Mouse (Mus musculus) midbrain, embryonic 12.5 days (tissue): ENCODE measurements at regions not wholly inside any gene's neighbourhood (a gene's known extent, or its start where the extent isn't known, plus 50 kb on each side); places are given as distances from the start of the nearest gene placed in this dataset.

Experiments
- ATAC-seq: fragments of 200-750 bp; cut with Nextera tagmentation; 2 replicates; pipeline ENCODE4 v1.8.0; 2017; ENCODE audit warnings: low read depth, moderate TSS enrichment, moderate library complexity; ENCODE audit not compliant: low FRiP score
- H3K27ac ChIP-seq: fragments of 300-500 bp; sonication (generic); replicated peaks from 2 replicates; pipeline ENCODE4 v1.5.1; 2016; ENCODE audit warnings: mild to moderate bottlenecking
- H3K27me3 ChIP-seq: fragments of 300-500 bp; sonication (generic); 2 replicates; pipeline ENCODE4 v1.6.1; 2016; ENCODE audit warnings: mild to moderate bottlenecking
- H3K36me3 ChIP-seq: fragments of 300-500 bp; sonication (generic); 2 replicates; pipeline ENCODE4 v1.6.1; 2016
- H3K4me1 ChIP-seq: fragments of 300-500 bp; sonication (generic); 2 replicates; pipeline ENCODE4 v1.6.1; 2016
- H3K4me2 ChIP-seq: fragments of 300-500 bp; sonication (generic); replicated peaks from 2 replicates; pipeline ENCODE4 v1.6.1; 2016; ENCODE audit warnings: mild to moderate bottlenecking, moderate library complexity
- H3K4me3 ChIP-seq: fragments of 300-500 bp; sonication (generic); 2 replicates; pipeline ENCODE4 v1.5.1; 2016; ENCODE audit warnings: mild to moderate bottlenecking
- H3K9ac ChIP-seq: fragments of 300-500 bp; sonication (generic); replicated peaks from 2 replicates; pipeline ENCODE4 v1.6.1; 2016; ENCODE audit warnings: mild to moderate bottlenecking, moderate library complexity
- H3K9me3 ChIP-seq: fragments of 300-500 bp; sonication (generic); 2 replicates; pipeline ENCODE4 v1.6.1; 2016; ENCODE audit warnings: mild to moderate bottlenecking
- WGBS: fragments of 180-500 bp; shearing (Covaris S2); methylation state at CpG from one replicate; pipeline ENCODE4 v1.1.7; 2016; 5-methylcytosine and 5-hydroxymethylcytosine counted together

- H3K27me3 ChIP-seq = no peaks in the 10 kb centered on the region
- no peaks in the 10 kb centered on the region for H3K36me3 ChIP-seq
- WGBS = 48% methylated on average over 2 of the region's 2 CpGs
- H3K9me3 ChIP-seq = no peaks in the 10 kb centered on the region
- no peak for ATAC-seq
- H3K4me1 ChIP-seq = no peaks in the 10 kb centered on the region
- H3K4me2 ChIP-seq = no peak overlapping the region
- no peak overlapping the region for H3K4me3 ChIP-seq
- H3K9ac ChIP-seq = no peak overlapping the region
- H3K27ac ChIP-seq = no peak overlapping the region
Measured at GRCm38 (mm10) chr13:69955503-69955902, 153.3 kb downstream of the Med10 start.

GRCm38 (mm10) chr13:69963944-69964343 is 161.7 kb downstream of the Med10 start:
- no peak for ATAC-seq
- no peaks in the 10 kb centered on the region for H3K9me3 ChIP-seq
- WGBS = 54% methylated on average over 8 of the region's 8 CpGs
- no peak overlapping the region for H3K27ac ChIP-seq
- no peak overlapping the region for H3K4me3 ChIP-seq
- no peak overlapping the region for H3K9ac ChIP-seq
- no peak overlapping the region for H3K4me2 ChIP-seq
- H3K4me1 ChIP-seq = peaks cover 8% of the 10 kb centered on the region
- no peaks in the 10 kb centered on the region for H3K27me3 ChIP-seq
- no peaks in the 10 kb centered on the region for H3K36me3 ChIP-seq

DNA sequence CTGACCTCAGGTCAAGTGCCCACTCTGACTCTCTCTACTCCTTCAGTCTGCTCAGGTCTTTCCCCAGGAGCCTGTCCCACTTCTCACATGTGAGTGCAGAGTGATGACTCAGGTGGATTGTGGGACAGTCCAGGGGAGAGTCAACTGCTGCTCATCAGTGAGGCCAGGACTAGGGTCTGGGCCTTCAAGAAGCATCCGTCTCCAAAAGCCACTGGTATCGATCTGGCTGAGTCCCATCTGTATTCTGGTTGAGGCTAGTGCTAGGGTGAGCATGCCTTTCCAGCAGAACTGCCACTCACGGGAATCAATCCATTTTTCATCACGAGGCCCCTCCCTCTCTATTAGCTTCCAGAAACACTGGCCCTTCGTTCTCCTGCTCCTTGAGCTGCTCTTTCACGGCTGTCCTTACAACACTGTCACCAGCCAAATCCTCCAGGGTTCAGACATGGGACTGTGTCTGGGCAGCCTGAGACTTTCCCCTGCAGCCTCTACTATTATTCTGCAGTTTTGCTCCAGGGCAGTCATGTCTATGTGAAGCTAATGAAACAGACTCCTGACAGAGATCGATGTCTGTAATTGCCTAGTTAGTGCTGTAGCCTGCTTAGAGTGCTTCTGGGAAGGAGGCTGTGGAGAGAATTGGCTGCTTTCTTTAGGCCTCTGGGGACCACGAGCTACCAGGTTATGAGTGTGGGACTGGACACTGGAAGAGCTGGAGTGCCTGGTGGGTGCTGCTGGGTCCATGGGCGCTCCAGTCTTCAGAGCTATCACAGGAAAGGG is 169.3 kb downstream of the Med10 start:
- H3K36me3 ChIP-seq = no peaks in the 10 kb centered on the region
- peak; percentile 44; the same call in 1 of the 2 replicates for ATAC-seq
- no peak overlapping the region for H3K4me2 ChIP-seq
- 0 out of 2 replicates have a peak, but pooled peaks cover 4% of the 10 kb centered on the region for H3K4me1 ChIP-seq
- H3K27ac ChIP-seq = 0 out of 2 replicates have a peak overlapping the region, but pooled peaks have one; percentile 39
- H3K9ac ChIP-seq = no peak overlapping the region
- H3K4me3 ChIP-seq = no peak overlapping the region
- 84% methylated on average over 9 of the region's 9 CpGs for WGBS
- no peaks in the 10 kb centered on the region for H3K27me3 ChIP-seq
- no peaks in the 10 kb centered on the region for H3K9me3 ChIP-seq

DNA sequence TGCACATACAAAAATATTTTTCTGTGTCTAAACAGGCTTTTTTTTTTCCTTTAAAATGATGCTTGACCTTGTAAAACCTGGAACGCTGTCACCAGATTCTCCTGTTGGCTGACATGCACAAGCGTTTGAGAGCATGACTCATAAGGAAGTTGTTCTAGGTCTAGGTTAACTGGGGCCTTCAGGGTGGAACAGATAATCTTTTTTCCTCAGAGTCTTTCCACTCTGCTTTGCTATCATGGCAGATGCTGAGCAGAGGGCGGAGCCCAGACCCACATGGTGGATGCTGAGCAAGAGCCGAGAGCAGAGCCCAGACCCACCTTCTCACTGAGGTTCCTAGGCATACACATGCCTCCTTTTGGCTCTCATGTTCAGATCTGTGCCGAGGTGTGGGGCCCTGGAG is 172.6 kb downstream of the Med10 start:
- 92% methylated on average over 5 of the region's 5 CpGs for WGBS
- Histone ChIP-seq H3K36me3 (no peaks in the 10 kb centered on the region), H3K4me1 (0 out of 2 replicates have a peak, but pooled peaks cover 4% of the 10 kb centered on the region), H3K9me3 (no peaks in the 10 kb centered on the region), H3K27me3 (no peaks in the 10 kb centered on the region), H3K4me2 (no peak overlapping the region), H3K9ac (no peak overlapping the region), H3K27ac (no peak overlapping the region), H3K4me3 (no peak overlapping the region)
- ATAC-seq = no peak

GRCm38 (mm10) chr13:69984159-69984558 is 182.0 kb downstream of the Med10 start:
- no peaks in the 10 kb centered on the region for H3K9me3 ChIP-seq
- no peak overlapping the region for H3K9ac ChIP-seq
- ATAC-seq = peak; percentile 72; the same call in 1 of the 2 replicates
- H3K36me3 ChIP-seq = no peaks in the 10 kb centered on the region
- 63% methylated on average over 1 of the region's 1 CpGs for WGBS
- 0 out of 2 replicates have a peak overlapping the region, but pooled peaks have one; percentile 16 for H3K27ac ChIP-seq
- H3K4me2 ChIP-seq = no peak overlapping the region
- H3K4me3 ChIP-seq = no peak overlapping the region
- H3K27me3 ChIP-seq = 0 out of 2 replicates have a peak, but pooled peaks cover 6% of the 10 kb centered on the region
- H3K4me1 ChIP-seq = peaks cover 17% of the 10 kb centered on the region

GRCm38 (mm10) chr13:69987181-69987580 is 185.0 kb downstream of the Med10 start:
- H3K36me3 ChIP-seq = no peaks in the 10 kb centered on the region
- no peaks in the 10 kb centered on the region for H3K9me3 ChIP-seq
- peaks cover 17% of the 10 kb centered on the region for H3K4me1 ChIP-seq
- H3K27me3 ChIP-seq = 0 out of 2 replicates have a peak, but pooled peaks cover 15% of the 10 kb centered on the region
- WGBS = 11% methylated on average over 10 of the region's 10 CpGs
- H3K4me3 ChIP-seq = no peak overlapping the region
- H3K4me2 ChIP-seq = peak overlapping the region; percentile 24; the same call in 1 of the 2 replicates
- peak; percentile 71 for ATAC-seq
- no peak overlapping the region for H3K9ac ChIP-seq
- peak overlapping the region; percentile 76 for H3K27ac ChIP-seq

DNA sequence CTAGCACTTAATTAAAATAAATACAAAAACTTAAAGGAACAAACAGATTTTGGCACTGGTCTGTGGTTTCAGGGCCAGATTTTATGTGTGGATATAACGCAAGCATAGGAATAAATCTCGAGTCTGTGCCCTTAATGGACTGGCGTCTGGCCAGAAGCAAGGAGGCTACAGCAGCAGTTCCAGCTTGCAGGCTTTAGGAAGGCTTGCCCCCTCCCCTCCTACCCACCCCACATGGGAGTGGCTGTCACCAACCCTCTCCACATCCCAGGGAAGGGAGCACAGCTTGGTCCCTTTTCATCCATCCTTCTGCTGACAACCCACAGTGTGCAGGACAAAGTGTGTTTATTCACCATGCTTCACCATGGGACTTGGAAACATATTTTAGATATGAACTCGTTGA is 186.1 kb downstream of the Med10 start:
- no peak for ATAC-seq
- H3K9ac ChIP-seq = no peak overlapping the region

DNA sequence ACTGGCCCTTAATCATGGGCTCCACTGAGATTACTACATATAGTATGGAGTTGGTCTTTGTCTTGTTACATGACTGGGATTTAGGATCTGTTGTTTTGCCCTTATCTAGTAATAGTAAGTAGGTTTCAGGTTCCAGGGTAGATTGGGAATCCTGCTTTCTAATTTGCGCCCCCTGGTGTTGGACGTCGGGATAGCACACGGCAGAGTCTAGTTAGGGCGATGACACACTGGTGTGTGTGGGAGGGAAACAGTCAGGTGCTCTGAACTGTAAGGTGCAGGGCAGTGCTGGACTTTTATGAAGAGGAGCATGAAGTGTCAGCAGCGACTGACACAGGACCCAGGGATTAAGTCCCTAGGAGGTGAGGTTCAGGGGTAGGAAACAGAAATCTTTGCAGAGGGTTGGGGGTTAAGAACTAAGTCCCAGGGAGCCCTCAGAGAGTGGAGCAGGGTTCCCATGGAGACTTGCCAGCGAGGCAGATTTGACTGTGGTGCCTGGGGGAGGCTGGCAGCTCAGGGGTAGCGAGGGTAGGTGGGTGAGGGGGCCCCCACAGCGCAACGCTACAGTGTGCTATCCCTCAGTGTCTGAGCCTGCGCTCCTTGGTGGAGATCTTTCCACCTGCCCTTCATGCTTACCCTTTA is 189.2 kb downstream of the Med10 start:
- peaks cover 14% of the 10 kb centered on the region for H3K4me1 ChIP-seq
- no peak overlapping the region for H3K9ac ChIP-seq
- H3K36me3 ChIP-seq = no peaks in the 10 kb centered on the region
- no peak overlapping the region for H3K4me3 ChIP-seq
- no peak overlapping the region for H3K4me2 ChIP-seq
- no peak for ATAC-seq
- no peak overlapping the region for H3K27ac ChIP-seq
- H3K27me3 ChIP-seq = 0 out of 2 replicates have a peak, but pooled peaks cover 9% of the 10 kb centered on the region
- no peaks in the 10 kb centered on the region for H3K9me3 ChIP-seq
- WGBS = 20% methylated on average over 11 of the region's 11 CpGs

More for the DNA sequence above, 186.1 kb downstream of the Med10 start:
- Histone ChIP-seq H3K36me3 (no peaks in the 10 kb centered on the region), H3K27me3 (0 out of 2 replicates have a peak, but pooled peaks cover 15% of the 10 kb centered on the region), H3K4me1 (peaks cover 17% of the 10 kb centered on the region), H3K4me3 (no peak overlapping the region), H3K4me2 (no peak overlapping the region), H3K9me3 (no peaks in the 10 kb centered on the region), H3K27ac (no peak overlapping the region)
- 68% methylated on average over 4 of the region's 4 CpGs for WGBS

DNA sequence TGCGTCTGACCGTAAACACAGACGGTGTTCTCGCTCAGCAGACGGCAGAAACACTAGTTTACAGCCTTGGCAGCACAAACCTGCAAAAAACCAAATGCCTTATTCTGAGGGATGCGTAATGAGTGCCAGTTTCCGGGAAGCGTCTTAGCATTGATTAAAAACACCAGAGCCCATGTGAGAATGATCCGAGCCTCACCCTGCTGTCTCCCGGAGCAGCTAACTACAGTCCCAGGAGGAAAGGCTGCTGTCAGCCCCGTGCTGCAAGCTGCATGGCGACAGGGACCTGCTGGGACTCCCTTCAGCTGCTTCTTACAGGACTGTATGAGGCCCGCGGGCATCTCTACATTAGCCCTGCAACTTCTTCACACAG is 189.7 kb downstream of the Med10 start:
- no peaks in the 10 kb centered on the region for H3K36me3 ChIP-seq
- H3K4me3 ChIP-seq = no peak overlapping the region
- no peaks in the 10 kb centered on the region for H3K9me3 ChIP-seq
- no peak overlapping the region for H3K27ac ChIP-seq
- 55% methylated on average over 14 of the region's 14 CpGs for WGBS
- H3K27me3 ChIP-seq = 0 out of 2 replicates have a peak, but pooled peaks cover 9% of the 10 kb centered on the region
- no peak for ATAC-seq
- H3K4me2 ChIP-seq = no peak overlapping the region
- peaks cover 11% of the 10 kb centered on the region for H3K4me1 ChIP-seq
- H3K9ac ChIP-seq = no peak overlapping the region

DNA sequence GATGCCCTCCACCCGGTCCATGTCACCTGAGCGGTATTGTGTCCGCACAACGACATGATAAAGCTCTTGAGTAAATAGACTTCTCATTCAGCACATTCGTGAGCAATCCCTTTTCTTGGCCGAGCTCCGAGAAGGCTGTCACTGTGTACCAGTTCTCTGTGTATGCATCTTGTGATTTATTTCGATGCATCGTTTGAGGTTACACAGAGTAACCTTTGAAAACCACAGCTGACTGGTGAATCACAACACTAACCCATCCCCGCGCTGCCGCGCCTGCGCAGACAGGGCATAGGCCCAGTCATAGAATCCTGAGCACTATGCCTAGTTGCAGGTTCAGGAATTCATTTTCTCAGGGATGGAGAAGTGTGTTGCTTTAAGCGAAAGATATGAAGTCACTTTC is 201.4 kb downstream of the Med10 start:
- H3K27ac ChIP-seq = no peak overlapping the region
- H3K4me3 ChIP-seq = no peak overlapping the region
- H3K9me3 ChIP-seq = no peaks in the 10 kb centered on the region
- H3K36me3 ChIP-seq = no peaks in the 10 kb centered on the region
- no peak overlapping the region for H3K9ac ChIP-seq
- no peak overlapping the region for H3K4me2 ChIP-seq
- ATAC-seq = no peak
- WGBS = 89% methylated on average over 15 of the region's 15 CpGs
- peaks cover 22% of the 10 kb centered on the region for H3K27me3 ChIP-seq
- no peaks in the 10 kb centered on the region for H3K4me1 ChIP-seq

DNA sequence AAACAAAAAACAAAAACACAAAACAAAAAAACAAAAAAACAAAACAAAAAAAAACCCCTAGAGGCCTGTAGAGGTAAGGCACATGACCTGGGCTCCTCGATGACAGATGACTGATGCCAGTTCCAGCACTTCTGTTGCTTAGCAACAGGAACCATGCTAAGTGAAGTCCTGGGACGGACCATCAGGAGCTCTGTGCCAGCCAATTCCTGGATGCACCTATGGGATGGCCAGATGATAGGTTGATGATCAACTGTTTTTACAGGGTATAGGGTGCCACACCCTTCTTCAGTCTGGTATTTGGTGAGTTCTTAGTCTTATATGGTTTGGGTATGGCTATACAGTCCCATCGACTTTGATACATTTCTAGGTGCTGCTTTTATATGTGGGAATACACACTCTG is 209.9 kb downstream of the Med10 start:
- no peak overlapping the region for H3K4me2 ChIP-seq
- WGBS = 51% methylated on average over 3 of the region's 3 CpGs
- H3K27me3 ChIP-seq = peaks cover 16% of the 10 kb centered on the region
- no peak overlapping the region for H3K27ac ChIP-seq
- no peak for ATAC-seq
- no peaks in the 10 kb centered on the region for H3K36me3 ChIP-seq
- 0 out of 2 replicates have a peak, but pooled peaks cover 3% of the 10 kb centered on the region for H3K4me1 ChIP-seq
- no peaks in the 10 kb centered on the region for H3K9me3 ChIP-seq
- H3K9ac ChIP-seq = no peak overlapping the region
- H3K4me3 ChIP-seq = no peak overlapping the region

GRCm38 (mm10) chr13:70015183-70015582 is 213.0 kb downstream of the Med10 start:
- H3K9ac ChIP-seq = no peak overlapping the region

More at GRCm38 (mm10) chr13:70015183-70015582, 213.0 kb downstream of the Med10 start:
- H3K27me3 ChIP-seq = peaks cover 7% of the 10 kb centered on the region
- H3K9me3 ChIP-seq = no peaks in the 10 kb centered on the region
- no peak overlapping the region for H3K27ac ChIP-seq
- H3K4me3 ChIP-seq = no peak overlapping the region
- ATAC-seq = no peak
- H3K4me2 ChIP-seq = no peak overlapping the region
- H3K36me3 ChIP-seq = no peaks in the 10 kb centered on the region
- H3K4me1 ChIP-seq = peaks cover 5% of the 10 kb centered on the region; the same call in 1 of the 2 replicates
- 47% methylated on average over 4 of the region's 4 CpGs for WGBS
